Mouse (Mus musculus): ENCODE measurements around the gene Nek8.

DNA sequence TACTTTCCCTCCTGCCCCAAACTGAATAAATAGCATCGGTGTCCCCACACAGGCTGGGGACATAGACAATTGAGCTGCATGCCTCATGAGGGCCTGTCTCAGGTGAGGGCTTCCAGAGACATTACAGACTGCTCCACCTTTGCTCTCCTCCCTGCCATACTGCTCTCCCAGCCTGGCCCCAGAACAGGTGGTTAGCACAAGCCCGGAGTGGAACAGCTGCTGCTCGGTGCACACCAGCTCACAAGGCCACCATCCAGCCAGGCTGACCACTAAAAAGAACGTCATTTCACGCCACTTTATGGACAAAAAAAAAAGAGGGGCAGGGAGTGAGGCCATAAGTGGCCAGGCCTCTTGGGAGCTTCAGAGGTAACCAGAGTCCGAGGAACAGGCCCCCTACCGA, 30.7 kb upstream of the Nek8 start:
- no peak for TF ChIP-seq CTCF (IDR thresholded peaks at IDR 0.05; ENCODE audit: low read depth)
- TF ChIP-seq EP300 (IDR thresholded peaks at IDR 0.05; ENCODE audit: low read depth), result no peak

Measured in liver, embryonic 14.5 days (tissue).